Mouse (Mus musculus) adrenal gland, postnatal 36 days (tissue): ENCODE measurements at regions not wholly inside any gene's neighbourhood (a gene's known extent, or its start where the extent isn't known, plus 50 kb on each side); places are given as distances from the start of the nearest gene placed in this dataset.
A peak's percentile ranks its signal among the peaks of the same experiment; 100 is the strongest.
"Not testable (repeated sequence)": the region's sequence is repeated elsewhere in the genome, so short reads cannot be mapped to it uniquely, and the experiment has no call there.

Source experiments
- DNase-seq, 2 experiments: peaks; one replicate each; pipeline ENCODE4 v3.0.0; 2021; ENCODE audit warnings: mixed read lengths in 1 of 2

DNA sequence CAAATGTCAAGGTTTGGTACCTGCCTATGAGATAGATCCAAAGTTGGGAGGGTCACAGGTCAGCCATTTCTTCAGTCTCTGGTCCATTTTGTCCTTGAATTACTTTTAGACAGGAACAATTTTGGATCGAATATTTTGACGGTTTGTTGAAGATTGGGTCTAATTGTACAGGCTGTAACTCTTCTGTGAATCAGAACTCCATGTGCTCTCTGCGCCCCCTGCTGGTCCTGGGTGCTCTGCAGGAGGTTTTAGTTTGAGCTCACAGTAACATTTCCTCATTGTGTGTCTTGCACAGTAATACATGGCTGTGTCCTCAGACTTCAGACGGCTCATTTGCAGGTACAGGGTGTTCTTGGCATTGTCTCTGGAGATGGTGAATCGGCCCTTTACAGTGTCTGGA lies 158.1 kb downstream of the Adam6a start:
- DNase-seq = not testable (repeated sequence)

DNA sequence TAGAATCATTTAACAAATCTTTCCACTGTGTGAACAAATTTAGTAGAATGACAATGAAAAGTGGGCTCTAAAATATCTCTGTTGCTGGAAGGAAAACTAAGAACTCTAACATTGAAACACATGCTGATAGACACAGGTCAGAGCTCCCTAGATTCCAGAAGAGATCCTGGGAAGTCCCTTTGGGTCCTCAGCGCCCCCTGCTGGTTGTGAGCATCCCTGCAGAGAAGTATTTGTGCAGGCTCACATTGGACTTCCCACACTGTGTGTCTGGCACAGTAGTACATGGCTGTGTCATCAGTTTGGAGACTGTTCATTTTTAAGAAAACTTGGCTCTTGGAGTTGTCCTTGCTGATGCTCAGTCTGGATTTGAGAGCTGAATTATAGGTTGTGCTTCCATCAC lies 172.7 kb downstream of the Adam6a start:
- peak; percentile 63 to 72 for DNase-seq

GRCm38 (mm10) chr12:113735847-113736246 lies 192.1 kb downstream of the Adam6a start:
- peak; percentile 10 to 37 for DNase-seq

- no peak for DNase-seq
Measured at GRCm38 (mm10) chr12:113746277-113746676, 202.6 kb downstream of the Adam6a start.

DNA sequence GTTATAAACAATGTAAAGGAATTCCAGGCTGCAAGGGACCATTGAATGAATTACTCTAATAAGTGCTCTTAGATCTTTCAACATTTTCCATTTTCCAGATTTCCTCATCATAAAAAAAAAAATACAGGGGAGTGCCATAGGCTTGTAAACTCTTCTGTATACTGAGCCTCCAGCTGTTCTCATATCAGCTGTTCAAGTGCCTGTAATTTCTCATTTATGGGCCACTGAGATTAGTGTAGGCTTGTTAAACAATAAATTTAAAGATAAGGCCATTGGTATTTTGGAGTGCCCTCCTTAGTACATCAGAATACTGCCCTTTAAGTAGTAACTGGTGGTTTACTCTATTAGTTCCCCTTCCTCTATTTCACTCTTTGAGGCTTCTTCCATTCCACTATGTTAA lies 204.3 kb downstream of the Adam6a start:
- DNase-seq = no peak

DNA sequence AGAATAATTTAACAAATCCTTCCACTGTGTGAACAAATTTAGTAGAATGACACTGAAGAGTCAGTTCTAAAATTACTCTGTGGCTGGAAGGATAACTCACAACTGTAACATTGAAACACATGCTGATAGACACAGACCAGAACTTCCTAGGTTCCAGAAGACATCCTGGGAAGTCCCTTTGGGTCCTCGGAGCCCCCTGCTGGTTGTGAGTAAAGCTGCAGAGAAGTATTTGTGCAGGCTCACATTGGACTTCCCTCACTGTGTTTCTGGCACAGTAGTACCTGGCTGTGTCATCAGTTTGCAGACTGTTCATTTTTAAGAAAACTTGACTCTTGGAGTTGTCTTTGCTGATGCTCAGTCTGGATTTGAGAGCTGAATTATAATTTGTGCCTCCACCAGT lies 225.9 kb downstream of the Adam6a start:
- DNase-seq = no peak

DNA sequence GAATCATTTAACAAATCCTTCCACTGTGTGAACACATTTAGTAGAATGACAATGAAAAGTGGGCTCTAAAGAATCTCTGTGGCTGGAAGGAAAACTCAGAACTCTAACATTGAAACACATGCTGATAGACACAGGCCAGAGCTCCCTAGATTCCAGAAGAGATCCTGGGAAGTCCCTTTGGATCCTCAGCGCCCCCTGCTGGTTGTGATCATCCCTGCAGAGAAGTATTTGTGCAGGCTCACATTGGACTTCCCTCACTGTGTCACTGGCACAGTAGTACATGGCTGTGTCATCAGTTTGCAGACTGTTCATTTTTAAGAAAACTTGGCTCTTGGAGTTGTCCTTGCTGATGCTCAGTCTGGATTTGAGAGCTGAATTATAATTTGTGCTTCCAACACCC lies 252.2 kb downstream of the Adam6a start:
- DNase-seq = peak; percentile 20 to 23

DNA sequence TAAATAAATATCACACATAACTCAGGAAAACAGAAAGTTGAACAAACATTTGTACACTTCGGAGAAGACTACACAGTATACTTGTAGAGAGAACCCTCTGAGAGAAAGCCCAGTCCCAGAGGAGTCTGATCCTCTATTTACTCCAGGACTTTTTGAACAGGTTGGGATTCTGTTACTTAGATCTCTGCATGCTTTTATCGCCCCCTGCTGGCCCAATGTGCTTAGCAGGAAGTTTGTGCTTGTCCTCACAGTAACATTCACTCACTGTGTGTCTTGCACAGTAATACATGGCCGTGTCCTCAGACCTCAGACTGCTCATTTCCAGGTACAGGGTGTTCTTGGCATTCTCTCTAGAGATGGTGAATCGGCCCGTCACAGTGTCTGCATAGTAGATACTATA lies 282.7 kb downstream of the Adam6a start:
- DNase-seq = peak in 1 of 2 experiments; percentile 4

- peak; percentile 58 for DNase-seq
Measured at GRCm38 (mm10) chr12:113858893-113859292, 315.2 kb downstream of the Adam6a start.

- peak; percentile 17 to 24 for DNase-seq
Measured at GRCm38 (mm10) chr12:113878826-113879225, 335.1 kb downstream of the Adam6a start.

DNA sequence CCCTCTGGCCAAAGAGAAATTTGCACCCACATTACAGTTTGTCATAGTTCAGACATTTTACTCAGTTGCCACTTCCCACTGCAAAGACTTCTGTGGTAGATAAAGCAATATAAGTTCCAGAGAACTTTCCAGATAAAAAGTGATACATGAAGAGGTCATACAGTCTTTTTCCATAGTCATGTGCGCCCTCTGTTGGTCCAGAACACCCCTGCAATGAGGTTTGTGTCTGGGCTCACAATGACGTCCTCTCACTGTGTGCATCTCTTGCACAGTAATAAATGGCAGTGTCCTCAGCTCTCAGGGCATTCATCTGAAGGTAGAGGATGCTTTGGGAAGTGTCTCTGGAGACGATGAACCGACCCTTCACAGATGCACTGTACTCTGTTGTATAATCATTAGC lies 352.4 kb downstream of the Adam6a start:
- no peak for DNase-seq

DNA sequence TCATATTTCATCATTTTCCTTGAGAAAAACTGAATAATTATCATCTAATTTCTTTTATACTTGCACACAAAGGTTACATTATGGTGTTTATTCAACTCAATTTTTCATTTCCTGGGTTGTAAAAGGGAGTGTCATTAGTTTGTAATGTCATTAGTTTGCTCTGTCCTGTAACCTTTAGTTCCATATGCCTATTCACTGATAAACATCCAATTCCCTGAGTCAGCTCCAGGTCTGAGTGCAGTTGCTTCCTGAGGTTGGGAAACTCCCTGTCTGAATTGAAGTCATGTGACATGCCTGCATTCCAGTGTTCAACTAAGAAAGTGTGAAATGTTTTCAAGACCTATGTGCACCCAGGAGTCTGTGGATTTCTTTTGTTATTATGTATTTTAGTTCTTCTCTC lies 362.8 kb downstream of the Adam6a start:
- DNase-seq = no peak

DNA sequence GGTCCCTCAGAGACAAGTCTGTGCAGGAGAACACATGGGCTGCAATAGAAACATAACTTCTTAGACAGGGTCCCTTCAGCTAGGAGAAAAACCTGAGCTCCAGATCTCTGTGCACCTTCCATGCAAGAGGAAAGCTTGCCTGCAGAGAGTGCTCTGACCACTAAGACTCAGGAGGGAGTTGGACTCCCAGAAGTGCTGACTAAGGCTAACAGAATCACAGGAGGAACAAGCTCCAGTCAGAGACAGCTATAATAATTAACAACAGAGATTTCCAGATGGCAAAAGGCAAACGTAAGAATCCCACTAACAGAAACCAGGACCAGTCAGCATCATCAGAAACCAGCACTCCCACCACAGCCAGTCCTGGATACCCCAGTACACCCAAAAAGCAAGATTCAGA lies 364.0 kb downstream of the Adam6a start:
- no peak for DNase-seq

GRCm38 (mm10) chr12:113911770-113912169 lies 368.1 kb downstream of the Adam6a start:
- peak in 1 of 2 experiments; percentile 0 for DNase-seq

DNA sequence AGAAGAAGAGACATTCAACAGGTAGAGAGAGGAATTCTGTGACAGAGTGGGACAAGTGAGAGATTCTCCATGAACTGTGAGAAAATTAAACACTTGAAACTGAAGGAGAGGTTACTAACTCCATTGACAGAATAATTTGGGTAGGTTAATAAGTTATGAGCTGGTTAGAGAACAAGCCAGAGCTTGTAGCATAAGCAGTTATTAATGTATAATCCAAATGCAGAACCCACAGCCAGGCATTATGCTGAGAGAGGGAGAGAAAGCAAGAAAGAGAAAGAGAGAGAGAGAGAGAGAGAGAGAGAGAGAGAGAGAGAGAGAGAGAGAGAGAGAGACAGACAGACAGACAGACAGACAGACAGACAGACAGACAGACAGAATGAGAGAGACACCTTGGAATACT lies 397.0 kb downstream of the Adam6a start:
- no peak for DNase-seq

- DNase-seq = not testable (repeated sequence)
Measured at GRCm38 (mm10) chr12:113943661-113944327, 400.1 kb downstream of the Adam6a start.

- not testable (repeated sequence) for DNase-seq
Measured at GRCm38 (mm10) chr12:113945786-113946185, 402.1 kb downstream of the Adam6a start.

DNA sequence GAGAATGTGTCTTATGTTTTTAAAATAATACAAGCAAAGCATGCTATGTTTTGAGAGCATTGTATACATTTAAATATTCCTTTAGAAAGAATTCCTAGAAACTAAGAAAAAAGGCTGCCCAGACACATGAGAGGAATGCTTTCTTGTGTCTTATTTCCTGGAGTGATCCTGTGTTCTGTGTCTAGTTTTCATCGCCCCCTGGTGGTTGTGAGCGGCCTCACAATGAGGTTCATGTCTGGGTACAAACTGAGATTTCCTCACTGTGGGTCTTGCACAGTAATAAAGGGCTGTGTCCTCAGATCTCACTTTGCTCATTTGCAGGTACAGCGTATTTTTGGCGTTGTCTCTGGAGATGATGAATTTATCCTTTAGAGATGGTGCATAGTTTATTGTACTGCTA lies 404.3 kb downstream of the Adam6a start:
- DNase-seq = peak; percentile 8 to 12

DNA sequence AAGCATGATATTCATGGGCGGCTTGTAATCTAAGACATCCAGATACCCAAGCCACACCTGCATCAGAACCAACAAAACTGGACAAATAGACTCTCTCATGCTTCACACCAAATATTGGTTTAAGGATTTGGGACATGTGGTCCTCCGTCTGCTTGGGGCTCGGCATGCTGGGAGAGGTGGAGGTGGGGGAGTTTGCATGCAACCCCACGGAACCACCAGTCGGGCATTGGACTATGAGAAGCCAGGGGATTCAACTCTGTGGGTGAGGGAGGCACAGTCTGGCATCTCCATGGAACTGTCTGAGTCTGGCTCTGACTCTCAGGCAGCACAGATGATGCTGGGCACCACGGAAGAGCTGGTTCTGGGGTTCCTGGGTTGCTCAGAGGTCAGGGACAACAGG lies 430.6 kb downstream of the Adam6a start:
- no peak for DNase-seq

DNA sequence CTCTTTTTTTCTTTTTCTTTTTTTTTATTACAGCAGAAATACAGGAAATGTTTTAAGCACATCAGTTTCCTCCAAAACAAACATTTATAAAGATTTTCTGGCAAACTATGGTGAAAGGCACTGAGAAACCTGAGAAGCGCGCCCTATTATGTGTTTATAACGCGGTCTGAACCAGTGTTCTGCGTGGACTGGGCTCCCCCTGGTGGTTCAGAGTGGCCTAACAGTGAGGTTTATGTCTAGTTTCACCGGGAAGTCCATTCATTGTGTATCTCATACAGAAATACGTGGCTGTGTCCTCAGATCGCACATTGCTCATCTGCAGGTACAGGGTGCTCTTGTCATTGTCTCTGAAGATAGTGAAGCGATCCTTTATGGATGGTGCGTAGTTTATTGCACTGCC lies 437.9 kb downstream of the Adam6a start:
- DNase-seq = peak; percentile 88 to 90

- no peak for DNase-seq
Measured at GRCm38 (mm10) chr12:113987233-113987990, 443.7 kb downstream of the Adam6a start.

DNA sequence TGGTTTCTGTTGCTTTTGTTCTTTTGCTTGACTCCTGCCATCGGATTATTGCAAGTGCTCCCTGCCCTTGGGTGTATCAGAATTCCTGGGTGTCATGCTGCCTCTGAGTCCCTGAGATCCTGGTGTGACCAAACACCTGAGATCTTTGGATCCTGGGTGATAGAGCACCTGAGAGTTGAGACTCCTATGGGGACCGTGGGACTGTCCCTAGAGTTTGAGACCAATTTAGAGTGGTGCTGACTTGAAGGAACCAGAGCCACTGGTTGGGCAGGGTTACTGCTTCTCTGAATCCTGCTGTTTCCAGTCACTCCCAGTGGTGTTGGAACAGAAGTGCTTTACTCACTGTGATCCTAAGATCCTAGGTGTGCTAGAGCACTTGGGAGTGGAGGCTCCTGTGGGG lies 448.7 kb downstream of the Adam6a start:
- no peak for DNase-seq

DNA sequence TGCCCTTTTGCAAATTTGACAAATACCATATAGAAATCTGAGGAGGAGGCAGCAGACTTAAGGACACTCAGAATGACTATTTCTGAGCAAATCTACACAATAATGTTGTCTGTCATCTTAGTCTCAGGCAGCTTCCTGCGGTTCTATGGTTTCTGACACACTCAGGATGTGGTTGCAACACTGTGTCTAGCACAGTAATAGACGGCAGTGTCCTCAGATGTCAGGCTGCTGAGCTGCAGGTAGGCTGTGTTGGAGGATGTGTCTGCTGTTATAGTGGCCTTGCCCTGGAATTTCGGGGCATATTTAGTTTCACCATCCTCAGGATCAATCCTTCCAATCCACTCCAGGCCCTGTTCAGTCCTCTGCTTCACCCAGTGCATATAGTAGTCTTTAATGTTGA lies 450.6 kb downstream of the Adam6a start:
- DNase-seq = not testable (repeated sequence)

- not testable (repeated sequence) for DNase-seq
Measured at GRCm38 (mm10) chr12:114008491-114008890, 464.8 kb downstream of the Adam6a start.
